Mouse (Mus musculus) urinary bladder, postnatal 25 days (tissue): ENCODE measurements around the gene Galp.
"Not testable (repeated sequence)": the region's sequence is repeated elsewhere in the genome, so short reads cannot be mapped to it uniquely, and the experiment has no call there.

ENCODE experiments used
- DNase-seq: peaks from one replicate; pipeline ENCODE4 v3.0.0; 2022; ENCODE audit warnings: low spot score

Galp gene

DNA sequence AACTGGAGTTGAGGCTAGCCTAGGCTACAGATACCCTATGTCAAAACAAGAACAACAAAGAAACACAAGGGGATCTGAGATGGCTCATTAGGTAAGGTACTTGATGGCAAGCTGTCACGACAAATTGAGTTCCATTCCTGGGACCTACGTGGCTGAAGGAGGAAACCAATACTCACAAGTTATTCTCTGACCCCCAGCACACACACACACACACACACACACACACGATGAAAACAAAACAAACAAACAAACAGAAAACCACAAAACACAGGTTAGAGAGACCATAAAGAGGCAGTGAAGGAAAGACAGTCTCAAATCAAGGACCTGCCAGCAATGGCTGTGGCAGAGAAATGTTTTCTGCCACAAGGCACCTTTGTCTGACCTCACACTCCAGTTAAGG is at the start of gene Galp:
Galp (plus strand) TSS at position 301 of the 400 bp plus-strand sequence.
- DNase-seq: no peak

DNA sequence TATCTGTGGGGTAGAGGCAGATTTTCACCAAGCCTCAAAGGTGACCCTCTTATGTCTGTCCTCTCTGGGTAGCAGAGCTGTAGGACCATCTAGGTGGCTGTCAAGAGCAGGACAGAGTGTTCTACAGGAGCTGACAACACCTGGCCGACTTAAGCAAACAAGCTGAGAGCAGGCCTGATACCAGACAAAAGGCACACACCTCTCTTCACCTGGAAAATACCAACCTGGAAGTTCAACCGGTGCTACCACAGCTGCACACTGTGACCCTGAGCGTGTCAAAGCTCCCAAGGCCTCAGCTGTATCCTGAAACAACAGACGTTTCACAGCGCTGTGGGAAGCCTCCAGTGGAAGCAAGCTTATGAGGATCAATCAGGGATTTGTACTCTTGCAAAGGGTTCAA is 49.2 kb upstream of the Galp start:
- DNase-seq: no peak

DNA sequence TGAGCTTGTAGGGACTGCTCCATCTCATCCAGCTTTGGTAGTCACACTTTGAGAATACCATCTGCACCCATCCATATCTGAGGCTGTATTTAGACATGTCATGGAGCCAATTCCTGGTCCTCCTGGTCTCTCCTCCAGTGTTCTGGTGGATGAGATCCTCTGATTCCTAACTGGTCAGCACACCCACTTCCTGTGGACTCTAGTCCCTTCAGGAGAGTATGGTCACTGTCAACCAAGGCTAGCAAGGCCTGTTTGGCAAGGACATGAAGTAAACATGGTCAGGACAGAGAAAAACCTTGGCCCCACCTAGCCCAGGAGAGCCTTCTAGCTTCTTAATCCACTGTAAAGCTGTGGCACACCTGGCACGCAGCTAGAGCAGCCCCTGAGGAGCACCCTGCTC is 45.6 kb upstream of the Galp start:
- no peak for DNase-seq

DNA sequence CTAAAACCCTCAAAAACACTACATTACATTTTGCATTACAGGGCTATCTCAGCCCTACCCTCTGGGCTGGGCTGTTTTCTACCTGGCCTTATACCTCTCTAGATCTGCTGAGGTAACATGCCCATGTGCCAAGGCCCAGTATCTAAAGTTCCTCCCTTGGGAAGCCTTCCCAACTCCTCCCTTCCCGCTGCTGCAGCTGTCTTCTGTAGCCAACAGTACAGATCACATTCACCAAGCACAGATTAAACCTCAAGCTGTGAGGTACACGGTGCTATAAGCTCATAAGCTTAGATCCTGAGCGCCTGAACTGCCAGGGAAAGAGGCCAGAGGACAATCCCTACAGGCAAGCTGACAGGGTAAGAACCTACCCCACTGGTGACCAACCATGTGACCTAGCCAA is 44.9 kb upstream of the Galp start:
- no peak for DNase-seq

- no peak for DNase-seq
Observed at GRCm38 (mm10) chr7:6153131-6153530, 43.8 kb upstream of the Galp start.

DNA sequence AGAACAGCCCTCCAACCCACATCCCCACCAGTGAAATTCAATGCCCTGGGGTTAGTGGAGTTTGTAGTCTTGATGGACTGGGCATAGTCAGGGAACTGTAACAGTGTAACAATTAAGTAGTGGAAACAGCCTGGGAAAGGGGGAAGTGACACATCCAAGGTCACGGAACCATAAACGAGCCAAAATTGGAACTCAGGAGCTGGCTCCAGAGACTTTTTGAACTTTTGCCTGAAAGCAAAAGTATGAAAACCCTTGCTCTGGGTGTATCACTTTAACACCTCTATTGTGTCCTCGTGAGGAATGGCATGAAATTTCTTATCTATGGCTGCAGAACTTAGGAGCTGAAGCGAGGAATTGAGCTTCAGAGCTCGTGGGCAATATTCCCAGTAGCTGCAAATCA is 42.7 kb upstream of the Galp start:
- DNase-seq: no peak

DNA sequence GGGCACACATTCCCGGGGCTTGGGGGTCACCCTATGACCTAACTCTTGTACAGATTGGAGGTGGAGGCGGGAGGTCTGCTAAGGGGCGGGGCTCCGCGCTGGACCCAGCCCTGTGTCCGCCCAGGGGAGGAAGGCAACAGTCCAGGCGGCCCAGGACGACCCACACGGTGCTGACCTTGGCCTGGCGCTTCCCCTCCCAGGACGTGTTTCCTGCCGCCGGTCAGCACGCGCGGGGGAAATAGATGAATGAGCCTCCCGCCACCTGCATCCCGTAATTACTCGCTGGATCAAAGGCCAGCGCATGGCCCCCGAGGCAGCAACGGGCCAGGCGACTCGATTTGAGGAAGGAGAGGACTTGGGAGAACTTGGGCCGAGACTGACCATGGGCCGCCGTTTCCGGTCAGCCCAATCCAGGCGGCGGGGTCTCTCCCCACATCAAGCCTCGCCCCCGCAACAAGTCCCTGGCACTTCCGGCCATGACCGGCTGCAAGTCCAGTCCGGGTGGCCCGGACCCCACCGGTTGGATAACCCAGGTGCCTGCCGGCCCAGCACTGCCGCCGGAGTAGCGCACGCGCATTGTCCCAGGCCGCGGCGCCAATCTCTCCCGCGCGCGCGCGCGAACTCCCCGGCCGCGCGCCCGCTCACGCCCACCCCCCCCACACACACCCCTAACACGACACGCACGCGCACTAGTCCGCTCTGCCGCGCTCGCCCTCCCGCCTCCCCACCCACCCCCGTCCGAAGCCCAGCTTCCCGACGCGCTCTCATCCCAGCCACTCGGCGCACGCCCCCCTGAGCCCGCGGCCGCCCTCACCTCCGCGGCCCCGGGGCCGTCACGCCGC is 41.6 kb upstream of the Galp start:
- DNase-seq: peak; percentile 78

- peak; percentile 91 for DNase-seq
Observed at GRCm38 (mm10) chr7:6155901-6156411, 40.9 kb upstream of the Galp start, which contains the start of gene Zfp787. TSS of gene Zfp787 (minus strand) at chr7:6155997.

DNA sequence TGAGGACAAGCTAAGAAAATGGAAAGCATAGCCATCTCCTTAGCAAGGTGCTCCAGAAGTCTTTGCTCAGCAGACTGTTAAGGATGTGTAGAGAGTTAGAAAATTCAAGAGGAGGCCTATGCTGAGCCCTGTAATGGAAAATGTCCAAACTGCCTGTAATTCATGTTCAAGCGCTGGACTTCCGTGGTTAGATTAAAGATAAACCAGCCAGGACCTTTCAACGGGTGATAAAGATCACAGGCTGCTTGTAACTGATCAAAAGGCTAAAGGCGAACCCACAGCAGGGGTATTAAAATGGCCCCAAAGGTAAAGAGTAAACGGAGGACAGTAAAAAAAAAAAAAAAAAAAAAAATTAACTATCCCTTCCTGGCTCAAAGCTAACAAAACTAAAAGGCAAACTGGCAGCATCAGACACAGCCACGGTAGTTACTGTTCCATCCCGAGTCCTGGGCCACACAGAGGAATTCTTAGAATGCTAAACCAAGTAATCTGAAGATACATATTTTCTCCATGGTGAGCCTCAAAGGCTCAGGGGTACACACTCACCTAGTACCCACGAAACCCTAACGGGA is 39.9 kb upstream of the Galp start:
- DNase-seq: no peak

GRCm38 (mm10) chr7:6157479-6157878 is 39.4 kb upstream of the Galp start:
- no peak for DNase-seq

DNA sequence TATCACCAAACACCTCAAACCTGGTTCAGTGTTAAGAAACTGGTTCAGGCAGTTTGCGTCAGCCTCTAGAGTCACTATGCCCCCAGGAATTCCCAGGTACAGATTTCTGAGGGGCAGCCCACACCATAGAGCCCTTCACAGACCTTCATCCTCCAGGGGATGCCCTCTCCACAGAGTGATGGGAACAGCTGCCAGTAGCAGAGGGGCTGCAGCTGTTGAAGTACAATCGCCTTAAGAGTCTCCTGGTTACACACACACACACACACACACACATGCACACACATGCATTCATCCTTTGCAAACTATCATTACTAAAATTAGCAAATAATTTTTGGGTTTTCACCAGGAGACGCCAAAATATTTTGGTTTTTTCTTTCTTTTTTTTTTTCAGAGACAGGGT is 37.3 kb upstream of the Galp start:
- no peak for DNase-seq

DNA sequence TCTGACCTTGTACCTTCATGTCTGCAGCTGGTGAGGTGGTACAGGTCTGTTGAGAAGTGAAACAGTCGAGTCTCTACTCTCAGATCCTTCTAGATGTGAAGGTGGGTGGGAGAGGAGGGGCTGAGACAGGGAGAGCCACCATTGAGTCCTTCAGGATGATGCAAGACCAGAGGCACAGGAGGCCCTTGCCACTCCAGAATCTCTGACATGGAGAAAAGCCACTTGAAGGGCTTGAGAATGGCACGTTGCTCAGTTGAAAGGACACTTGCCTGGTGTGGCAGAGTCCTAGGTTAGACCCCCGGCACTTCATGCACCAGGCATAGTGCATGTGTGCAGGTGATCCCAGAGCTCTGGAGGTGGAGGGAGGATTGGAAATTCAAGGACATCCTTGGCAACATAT is 35.3 kb upstream of the Galp start:
- DNase-seq: no peak

DNA sequence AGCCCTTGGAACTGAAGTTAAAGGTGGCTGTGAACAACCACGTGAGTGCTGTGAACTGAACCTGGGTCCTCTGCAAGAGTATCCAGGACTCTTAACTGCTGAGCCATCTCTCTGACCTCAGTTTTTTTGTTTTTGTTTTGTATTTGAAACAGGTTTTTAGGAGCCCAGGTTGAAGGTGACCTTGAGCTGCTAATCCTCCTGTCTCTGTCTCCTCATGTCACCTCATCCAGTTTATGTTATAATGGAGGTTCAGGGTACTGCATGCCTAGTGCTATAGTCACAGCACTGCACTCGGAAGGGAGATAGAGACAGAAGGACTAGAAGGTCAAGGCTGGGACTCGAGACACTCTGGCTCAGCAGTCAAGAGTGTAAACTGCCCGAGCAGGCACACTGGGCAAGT is 34.7 kb upstream of the Galp start:
- DNase-seq: no peak

DNA sequence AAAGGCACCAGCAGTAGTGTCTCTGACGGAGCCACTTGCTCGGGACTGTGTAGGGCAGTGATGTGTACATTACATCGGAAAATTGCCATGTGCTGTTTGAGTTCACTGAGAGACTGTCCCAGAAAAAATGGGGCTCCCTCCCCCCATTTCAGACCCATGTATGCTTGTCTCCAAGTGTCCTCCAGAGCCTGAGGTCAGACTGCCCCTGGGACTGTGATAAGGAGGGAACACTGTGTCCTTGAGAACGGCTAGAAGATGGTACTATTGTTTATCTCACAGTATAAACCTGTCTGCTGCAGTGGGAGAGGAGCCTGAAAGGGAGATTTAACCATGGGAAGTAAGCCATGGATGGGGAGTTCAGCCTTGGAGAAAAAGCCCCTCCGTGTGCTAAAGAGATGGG is 32.2 kb upstream of the Galp start:
- DNase-seq: no peak

GRCm38 (mm10) chr7:6169403-6169802 is 27.5 kb upstream of the Galp start:
- no peak for DNase-seq

DNA sequence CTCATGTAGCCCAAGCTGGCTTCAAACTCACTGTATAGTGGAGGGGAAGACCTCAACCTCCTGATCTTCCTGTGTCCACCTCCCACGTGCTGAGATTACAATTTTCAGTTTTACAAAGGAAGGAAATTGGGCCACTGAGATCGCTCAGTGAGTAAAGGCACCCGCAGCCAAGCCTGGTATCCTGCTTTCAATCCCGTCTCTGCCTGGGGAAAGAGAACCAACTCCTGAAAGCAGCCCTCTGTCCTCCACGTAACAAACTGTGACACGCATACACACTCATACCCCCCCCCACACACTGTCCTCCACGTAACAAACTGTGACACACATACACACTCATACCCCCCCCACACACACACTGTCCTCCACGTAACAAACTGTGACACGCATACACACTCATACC is 26.5 kb upstream of the Galp start:
- DNase-seq: no peak

GRCm38 (mm10) chr7:6170871-6171270 is 26.0 kb upstream of the Galp start:
- DNase-seq: no peak

DNA sequence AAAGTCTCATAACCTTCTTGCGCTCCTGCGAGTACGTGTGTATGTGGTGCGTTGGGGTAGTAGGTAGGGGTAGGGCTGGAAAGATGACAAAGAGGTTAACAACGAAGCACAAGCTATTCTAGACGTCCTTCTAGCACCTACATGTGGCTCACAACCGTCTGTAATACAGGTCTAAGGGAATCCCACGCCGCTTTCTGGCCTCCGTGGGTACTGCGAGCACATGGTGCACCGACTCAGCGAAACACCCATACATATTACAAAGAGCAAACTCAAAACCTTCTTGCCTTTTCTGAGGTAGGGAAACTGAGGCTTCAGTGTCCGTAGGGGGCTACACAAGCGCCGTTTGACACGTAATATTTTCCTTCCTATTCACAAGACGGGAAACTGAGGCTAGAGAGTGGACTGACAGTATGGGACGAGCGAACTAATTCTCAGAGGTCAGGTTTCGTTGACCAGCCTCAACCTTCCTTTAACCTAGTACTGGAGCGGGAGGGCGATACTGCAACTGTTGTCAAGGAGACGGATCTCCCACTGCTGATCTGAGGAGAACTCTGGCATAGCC is 25.4 kb upstream of the Galp start:
- peak; percentile 43 for DNase-seq

GRCm38 (mm10) chr7:6172006-6172649 is 24.8 kb upstream of the Galp start, which contains the start of gene Zfp444:
TSS of gene Zfp444 (plus strand) at chr7:6172226.
- DNase-seq: peak; percentile 94

- no peak for DNase-seq
Observed at GRCm38 (mm10) chr7:6172674-6173244, 24.1 kb upstream of the Galp start.

DNA sequence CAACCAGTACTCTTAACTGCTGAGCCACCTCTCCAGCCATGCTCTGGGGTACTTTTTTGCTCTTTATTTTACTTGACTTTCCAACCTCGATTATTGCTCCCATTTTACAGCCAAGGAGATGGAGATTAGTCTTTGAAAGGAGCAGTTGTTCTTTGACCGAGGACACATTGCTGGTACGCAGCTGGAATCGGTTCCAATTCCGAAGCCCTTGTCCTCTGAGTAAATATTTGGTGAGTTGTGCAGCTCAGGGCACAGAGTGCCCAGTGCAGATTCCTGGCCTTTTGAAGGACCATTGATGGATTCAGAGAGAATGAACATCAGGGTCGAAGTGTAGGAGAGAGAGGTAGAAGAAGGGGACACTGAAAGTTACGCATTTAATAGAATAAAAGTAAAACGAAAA is 23.0 kb upstream of the Galp start:
- no peak for DNase-seq

- DNase-seq: not testable (repeated sequence)
Observed at GRCm38 (mm10) chr7:6174365-6174987, 22.4 kb upstream of the Galp start.
